Mouse (Mus musculus) brain, adult 10 weeks (tissue): ENCODE measurements around the gene Trim43a. TPM values are rescaled to one million over a fixed set of nuclear protein-coding genes. Genes with fewer than 3 reads are reported as not detected.

ENCODE experiments used
- polyA plus RNA-seq: library from polyadenylated mRNA; stranded (reverse); fragments of 350-450 nt; fragmentation: Illumina TruSeq; extraction: RNeasy Lipid Tissue Mini Kit (QIAGEN cat#74804); gene quantifications from one replicate; pipeline ENCODE4 v1.2.3, GENCODE M21; 2015; ENCODE audit warnings: low read depth, low replicate concordance

Trim43a gene
- polyA plus RNA-seq, result 0.97 TPM

DNA sequence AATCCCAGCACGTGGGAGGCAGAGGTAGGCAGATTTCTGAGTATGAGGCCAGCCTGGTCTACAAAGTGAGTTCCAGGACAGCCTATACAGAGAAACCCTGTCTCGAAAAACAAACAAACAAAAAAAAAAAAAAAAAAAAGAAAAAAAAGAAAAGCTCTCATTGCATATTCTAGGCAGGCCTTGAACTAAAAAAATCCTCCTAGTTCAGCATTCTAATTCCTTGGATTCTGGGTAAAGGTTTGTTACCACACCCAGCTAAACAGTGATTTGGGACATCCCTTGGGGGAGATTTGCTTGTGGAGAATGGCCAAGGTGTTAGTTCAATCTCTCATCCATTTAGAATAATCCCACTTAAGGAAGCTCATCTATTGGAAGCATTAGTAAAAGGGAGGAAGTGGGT, at the start of gene Trim43a:
Gene Trim43a, plus strand, starts transcription at position 301 of the 400 bp plus-strand sequence.

GRCm38 (mm10) chr9:88547851-88548613, 32.7 kb upstream of the Trim43a start, which contains the start of gene Zfp949:
Gene Zfp949, plus strand, starts transcription at chr9:88548020.

Other genes starting within 250 kb of the Trim43a start
- gene Snx14, start 141.9 kb upstream of the Trim43a start, polyA plus RNA-seq, result 54.6 TPM
- gene Gm20537, start 124.3 kb upstream of the Trim43a start, polyA plus RNA-seq, result not detected
- gene Syncrip, start 98.3 kb upstream of the Trim43a start, polyA plus RNA-seq, result 53.6 TPM
- gene Zfp949, start 32.9 kb upstream of the Trim43a start, polyA plus RNA-seq, result 20.4 TPM
- 29.8 TPM for gene Mthfsl, start 139.4 kb downstream of the Trim43a start, polyA plus RNA-seq
- not detected for gene Bcl2a1d, start 151.0 kb downstream of the Trim43a start, polyA plus RNA-seq